Mouse (Mus musculus) ES-E14 (cell line): ENCODE data around the gene Lhx2.

Experiments
- CHD2 ChIP-seq: IDR thresholded peaks from 2 replicates; pipeline ENCODE4 v1.6.1; 2014; ENCODE audit warnings: mild to moderate bottlenecking, low read depth, low read length, inconsistent platforms
- ZC3H11A ChIP-seq: IDR thresholded peaks from 2 replicates; pipeline ENCODE4 v1.6.1; 2012; ENCODE audit warnings: low read depth, mild to moderate bottlenecking, inconsistent platforms, low read length, borderline replicate concordance
- ZNF384 ChIP-seq: IDR thresholded peaks from 2 replicates; pipeline ENCODE4 v1.6.1; 2012; ENCODE audit warnings: low read depth, low read length, inconsistent platforms

- TF ChIP-seq ZNF384 (no peak), CHD2 (no peak), ZC3H11A (no peak)
These were observed 29.8 kb downstream of the Lhx2 start for GRCm38 (mm10) chr2:38368746-38369330.
